Mouse (Mus musculus): Measurements from ENCODE around the gene Pdxdc1.
"Not testable (repeated sequence)": the region's sequence is repeated elsewhere in the genome, so short reads cannot be mapped to it uniquely, and the experiment has no call there.

Pdxdc1 gene

DNA sequence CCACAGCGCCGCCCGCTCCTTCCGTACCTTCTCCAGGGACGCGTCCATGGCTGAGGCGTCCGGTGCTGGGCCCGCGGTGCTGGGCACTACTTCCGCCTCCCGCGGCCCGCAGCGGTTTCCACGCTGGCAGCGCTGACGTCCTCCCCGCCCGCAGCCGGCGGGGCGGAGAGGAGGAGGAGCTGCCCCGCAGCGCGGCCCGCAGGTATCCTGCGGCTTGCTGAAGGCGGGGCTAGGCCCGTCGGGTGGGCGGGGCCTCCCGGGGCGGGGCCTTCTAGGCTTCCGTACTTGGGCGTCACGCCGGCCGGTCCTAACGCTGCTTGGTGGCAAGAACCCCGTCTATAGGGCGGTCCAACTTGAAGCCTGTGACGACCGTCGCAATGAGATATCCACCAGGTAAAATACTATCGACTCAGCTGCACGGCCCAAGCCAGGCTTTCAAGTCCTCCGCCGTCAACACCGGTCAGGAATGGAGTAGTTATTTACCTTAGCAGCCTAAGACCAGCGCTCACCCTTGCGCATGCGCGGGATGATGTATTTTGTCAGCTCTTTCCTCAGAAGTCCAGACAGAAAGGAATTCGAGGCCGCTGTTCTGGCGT is at the start of gene Pdxdc1, which contains the start of gene Mpv17l:
Gene Pdxdc1 (minus strand): TSS at position 244 of the 596 bp plus-strand sequence.
Gene Mpv17l (plus strand): TSS at position 274 of the 596 bp plus-strand sequence.
- DNase-seq (ENCODE audit: low spot score), result peak; percentile 96

DNA sequence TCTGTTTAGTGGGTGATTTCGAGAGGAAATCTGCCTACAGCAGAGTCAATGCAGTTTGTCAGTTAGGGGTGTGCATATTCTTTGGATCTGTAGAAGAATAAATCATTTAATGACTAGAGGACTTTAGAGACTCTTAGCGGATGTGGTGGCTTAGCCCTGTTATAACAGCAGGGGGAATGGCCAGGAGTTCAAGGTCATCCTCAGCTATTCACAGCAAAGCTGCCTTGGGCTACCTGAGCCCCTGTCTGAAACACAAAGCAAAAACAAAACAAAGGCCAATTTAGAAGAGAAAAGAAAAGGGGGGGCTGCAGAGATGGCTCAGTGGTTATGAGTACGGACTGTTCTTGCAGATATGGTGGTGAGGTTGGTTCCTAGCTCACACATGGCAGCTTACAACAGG is 48.3 kb upstream of the Pdxdc1 start:
- DNase-seq (ENCODE audit: low spot score), result no peak

DNA sequence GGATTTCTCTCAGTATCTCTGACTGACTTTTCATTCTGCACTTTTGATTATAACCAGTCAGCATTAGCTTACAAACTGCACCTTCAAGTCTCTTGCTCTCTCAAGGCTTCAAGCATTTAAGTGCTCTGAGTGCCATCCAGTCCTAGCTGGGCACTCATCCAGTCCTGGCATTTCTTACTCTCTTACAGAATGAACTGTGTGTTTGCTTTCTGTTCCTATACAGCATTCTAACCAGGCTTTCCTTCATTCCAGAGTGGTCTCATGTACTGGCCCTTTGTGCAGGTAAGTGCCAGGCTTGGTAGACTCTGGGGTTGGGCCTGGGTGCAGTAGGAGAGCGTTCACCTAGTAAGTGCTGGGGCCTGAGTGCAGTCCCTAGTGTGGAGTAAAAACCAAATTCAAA is 43.4 kb upstream of the Pdxdc1 start:
- no peak for DNase-seq (ENCODE audit: low spot score)

DNA sequence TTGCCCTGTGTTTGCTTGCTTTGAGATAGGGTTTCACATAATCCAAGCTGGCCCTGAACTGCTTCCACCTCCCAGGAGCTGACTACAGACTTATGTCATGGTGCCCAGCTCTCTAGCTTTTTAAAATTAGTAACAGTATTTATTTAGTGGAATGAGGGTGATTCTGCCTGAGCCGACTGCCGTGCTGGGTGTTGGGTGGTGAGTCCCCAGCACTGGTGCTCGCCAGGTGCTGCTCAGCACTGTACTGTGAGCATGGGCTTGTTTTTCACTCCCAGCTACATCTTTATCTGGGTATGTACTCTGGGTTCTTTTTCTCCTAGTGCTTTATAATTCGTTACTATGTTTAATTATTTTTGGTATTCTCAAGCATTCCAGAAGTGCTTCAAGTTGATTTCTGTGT is 42.2 kb upstream of the Pdxdc1 start:
- no peak for DNase-seq (ENCODE audit: low spot score)

DNA sequence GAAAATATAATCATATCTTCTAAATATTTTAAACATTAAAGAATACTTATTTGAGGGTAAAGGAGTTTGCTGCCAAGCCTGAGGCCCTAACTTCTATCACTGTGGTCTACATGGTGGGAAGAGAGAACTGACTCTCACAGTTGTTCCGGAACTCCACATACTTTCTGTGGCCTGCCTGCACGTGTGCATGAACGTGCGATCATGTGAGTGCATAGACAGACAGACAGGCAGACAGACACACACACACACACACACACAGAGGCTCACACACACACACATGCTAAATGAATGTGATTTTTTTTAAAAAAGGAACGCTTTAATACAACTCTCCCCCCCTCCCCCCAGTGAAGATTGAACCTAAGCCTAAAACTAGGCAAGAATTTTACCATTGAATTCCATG is 41.8 kb upstream of the Pdxdc1 start:
- no peak for DNase-seq (ENCODE audit: low spot score)

DNA sequence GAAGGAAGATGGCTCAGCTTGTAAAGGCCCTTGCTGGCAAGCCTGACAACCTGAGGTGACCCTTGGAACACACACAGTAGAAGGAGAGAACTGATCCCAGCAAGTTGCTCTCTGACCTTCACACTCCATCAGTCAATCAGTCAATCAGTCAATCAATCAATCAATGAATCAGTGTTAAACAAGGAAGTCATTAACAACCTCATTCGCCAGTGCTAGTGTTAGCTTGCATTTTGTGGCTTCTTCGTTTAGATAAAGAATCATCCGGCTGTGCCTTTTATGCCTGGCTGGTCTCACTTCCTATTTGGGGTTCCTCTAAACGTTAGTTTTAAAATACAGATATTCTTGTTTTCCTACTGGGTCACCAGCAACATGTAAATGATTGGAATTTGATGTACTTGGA is 41.2 kb upstream of the Pdxdc1 start:
- no peak for DNase-seq (ENCODE audit: low spot score)

DNA sequence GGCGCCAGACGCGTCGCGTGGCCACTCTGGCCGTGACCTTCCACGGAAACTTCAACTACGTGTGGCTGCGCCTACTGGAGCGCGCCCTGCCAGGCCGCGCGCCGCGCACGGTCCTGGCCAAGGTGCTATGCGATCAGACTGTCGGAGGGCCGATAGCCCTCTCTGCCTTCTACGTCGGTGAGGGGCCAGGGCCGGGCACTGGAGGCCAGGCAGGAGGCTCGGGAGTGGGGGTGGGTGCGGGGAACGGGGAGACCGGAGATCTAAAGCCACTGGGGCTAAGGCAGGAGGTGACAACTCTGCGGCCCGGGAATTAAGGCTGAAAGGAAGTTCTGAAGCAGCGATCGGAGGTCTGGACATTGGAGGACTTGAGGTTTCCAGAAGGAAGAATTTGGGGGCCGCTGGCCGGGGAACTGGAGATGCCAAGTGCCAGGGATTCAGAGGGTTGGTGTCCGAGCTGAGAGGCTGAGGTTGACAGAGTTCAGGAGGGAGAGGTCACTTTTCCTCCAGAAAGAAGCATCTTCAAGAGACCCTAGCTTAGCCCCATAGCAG is 38.0 kb upstream of the Pdxdc1 start:
- no peak for DNase-seq (ENCODE audit: low spot score)

DNA sequence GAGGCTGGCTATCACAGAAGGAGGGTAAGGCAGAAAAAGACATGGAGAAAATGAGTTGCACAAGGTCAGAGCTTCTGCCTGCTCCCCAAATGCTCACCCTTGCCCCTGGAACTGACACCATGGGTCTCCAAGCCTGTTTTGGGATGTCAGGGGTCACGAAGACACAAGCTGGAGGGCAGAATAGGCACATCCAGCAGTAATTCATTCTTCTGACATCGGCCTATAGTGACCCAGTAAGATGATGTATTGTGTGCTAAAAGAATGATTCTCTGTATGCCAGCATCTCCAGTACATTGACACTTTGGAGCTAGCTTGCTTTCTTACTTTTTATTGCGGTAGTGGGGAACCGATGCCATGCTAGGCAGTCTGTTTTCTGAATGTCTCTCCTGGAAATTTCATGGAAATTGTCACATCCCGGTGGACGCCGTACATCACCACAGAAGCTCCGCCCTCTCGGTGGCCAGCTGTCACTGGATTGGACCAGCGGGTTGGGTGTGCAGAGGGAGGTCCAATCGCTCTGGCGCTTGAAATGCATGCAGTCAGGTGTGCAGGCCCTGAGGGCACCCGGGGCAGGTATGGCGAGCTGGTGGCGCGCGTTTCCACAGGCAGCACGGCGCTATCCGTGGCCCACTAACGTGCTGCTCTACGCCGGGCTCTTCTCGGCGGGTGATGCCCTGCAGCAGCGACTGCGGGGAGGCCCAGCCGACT is 37.4 kb upstream of the Pdxdc1 start:
- peak; percentile 25 for DNase-seq (ENCODE audit: low spot score)

DNA sequence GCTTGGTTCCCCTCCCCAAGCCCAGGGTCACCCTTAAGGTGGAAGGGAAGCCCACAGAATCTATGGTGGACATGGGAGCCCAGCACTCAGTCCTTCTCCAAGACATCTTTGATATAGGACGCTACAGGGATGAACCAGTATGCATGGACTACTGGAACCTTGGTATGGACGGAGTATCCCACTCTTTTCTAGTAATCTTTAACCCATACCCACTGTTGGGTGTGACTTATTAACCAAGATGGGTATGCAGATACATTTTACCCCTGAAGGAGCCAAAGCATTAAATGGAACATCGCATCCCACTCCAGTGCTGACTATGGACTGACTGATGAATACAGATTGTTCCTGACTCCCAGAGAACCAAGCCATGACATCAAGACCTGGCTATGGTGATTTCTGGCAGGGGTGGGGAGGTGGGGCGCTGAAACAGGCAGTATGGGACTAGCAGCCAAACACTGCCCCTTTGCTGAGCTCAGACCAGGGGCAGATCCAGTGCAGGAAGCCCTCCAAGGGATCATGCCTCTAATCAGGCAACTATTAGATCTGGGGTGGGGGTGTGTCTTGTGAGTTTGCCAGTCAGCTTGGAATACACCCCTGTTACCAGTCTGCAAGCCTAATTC is 24.6 kb upstream of the Pdxdc1 start:
- DNase-seq (ENCODE audit: low spot score), result no peak

DNA sequence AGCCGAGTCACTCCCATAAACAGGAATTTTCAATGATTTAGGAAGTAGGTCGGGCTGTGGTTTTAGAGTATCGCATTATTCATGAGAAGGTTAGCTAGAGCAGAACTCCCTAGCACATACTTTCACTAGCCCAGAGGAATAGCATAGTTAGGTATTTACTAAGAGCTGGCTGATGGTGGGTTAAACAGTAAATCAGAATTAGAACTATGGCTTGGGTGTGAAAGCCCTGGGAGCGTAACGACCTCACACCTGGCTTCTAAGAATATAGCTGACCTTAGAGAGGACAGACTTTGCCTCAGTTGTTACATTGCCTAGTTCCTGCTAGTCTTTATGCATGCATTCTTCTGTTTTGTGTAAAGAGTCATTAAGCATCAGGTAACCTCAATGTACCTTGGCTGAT is 20.0 kb upstream of the Pdxdc1 start:
- not testable (repeated sequence) for DNase-seq (ENCODE audit: low spot score)

DNA sequence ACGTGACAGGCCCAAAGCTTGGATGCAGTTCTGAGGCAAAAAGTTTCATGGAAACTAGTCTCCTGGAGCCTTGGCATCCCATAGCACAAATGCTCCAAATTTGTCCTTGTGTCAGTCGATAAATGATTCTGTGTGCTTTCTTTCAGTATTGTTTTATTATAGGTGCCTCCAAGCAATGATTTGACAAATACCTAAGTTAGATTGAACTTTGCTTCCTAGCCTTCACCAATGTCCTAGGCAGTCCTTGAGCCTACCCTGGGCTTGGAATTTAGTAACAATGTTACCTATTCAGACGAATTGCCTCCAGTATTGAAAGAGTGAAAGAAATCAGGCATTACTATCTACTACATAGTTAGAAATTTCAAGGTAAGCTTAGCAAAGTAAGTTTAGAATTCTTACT is 19.6 kb upstream of the Pdxdc1 start:
- not testable (repeated sequence) for DNase-seq (ENCODE audit: low spot score)

DNA sequence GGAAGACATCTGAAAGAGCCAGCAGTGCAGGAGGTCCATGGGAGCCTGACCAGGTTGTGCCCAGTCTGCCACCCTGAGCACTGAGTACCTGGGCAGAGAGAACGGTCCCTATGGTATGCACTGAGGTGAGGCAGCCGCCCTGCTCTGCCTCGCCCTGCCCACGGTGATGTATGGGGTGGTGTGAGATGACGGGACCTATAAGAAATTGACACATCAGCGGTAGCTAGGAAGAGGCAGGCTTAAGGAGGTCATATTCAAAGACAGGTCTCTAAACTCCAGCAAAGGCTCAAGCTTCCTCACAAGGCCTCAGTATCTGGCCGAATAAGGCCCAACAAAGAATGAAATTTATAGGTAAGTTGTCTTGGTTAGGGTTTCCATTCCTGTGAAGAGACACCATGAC is 18.9 kb upstream of the Pdxdc1 start:
- DNase-seq (ENCODE audit: low spot score), result no peak

DNA sequence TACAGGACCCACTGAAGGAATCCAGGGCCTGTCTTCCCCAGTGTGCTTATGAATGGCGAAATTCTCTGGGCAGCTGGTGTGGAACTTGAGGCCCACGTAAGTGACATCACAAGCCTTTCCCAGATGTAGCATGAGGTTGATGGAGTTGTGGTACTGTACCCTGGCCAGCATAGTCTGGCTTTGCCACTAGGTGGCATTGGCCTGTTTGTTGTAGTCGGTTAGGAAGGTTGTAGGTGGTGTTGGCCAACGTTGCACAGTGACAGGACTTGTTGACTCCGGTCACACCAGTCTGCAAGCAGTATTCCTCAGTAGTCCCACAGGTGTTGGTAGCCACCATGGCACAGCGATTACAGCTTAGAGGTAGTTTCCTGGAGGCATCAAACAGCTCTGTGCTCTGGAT is 18.1 kb upstream of the Pdxdc1 start:
- no peak for DNase-seq (ENCODE audit: low spot score)

DNA sequence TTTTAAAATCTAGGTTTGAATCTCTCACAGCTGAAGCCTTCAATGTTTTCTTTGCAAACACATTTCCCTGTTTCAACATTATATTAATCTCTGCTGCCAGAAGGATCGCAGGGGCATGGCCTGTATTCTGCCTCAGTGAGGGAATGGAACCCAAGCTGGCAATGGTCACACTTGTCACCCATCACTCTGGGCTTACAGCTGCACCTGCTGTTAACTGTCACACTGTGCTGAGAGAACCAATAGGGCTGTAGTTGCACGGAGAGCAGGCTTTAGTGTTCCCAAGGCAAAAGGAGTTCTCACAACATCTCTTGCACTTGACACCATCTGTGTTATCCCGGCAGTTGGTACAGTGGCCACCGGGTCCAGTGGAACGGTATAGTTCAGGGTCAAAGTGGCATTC is 17.2 kb upstream of the Pdxdc1 start:
- no peak for DNase-seq (ENCODE audit: low spot score)

DNA sequence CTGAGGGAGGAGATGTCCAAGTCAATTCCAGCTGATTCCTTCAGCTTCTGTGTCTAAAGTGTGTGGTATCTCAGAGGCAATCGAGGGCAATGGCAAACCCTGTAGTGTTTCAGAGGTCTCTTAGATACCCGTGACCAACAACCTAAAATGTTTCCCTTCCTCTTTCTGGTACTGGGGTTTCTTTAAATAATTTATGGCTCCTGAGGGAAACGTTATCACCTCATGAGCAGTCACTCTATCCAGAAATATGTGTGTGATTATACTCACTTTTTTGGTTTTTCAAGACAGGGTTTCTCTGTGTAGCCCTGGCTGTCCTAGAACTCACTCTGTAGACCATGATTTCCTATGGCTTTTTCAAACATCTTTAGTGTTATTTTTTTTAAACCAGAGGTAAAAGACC is 4.4 kb upstream of the Pdxdc1 start:
- no peak for DNase-seq (ENCODE audit: low spot score)

DNA sequence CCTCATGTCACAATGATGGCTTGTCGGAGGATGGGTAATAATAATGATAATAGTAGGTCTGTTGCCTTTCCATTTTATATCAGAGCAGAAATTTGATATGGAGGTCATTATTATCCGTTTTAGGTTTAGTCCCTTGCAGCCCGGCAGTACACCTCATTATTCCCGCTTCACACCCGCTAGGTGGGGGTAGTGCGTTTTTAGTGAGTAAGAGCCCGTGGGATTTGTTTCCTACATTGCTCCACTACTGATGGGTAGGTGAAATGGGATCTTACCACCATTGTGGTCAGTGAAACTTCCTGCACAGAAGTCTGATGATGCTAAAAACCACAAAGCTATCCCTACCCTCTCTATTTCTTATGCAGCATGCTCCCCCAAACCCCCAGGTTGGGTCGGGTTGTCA is 557 bp upstream of the Pdxdc1 start:
- DNase-seq (ENCODE audit: low spot score), result peak; percentile 48

DNA sequence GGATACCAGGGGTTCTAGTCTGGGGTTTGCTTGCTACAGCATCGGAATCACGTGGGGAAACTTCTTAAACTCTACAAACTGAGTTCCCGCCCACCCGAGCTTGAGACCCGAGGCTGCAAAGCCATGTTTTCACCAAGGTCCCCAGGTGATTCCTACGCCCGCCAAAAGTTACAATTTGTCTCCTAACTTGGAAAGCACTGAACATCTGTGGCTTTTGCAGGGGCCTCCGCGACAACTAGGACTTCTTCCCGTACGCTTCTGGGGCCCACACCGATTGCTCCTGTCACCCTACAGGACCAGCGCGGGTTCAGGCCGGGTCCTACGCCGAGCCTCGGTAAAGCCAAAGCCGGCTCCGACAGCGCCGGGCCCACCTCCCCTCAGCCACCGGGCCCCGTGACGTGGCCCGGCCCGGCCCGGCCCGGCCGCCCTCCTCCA is 517 bp downstream of the Pdxdc1 start:
- DNase-seq (ENCODE audit: low spot score), result no peak

DNA sequence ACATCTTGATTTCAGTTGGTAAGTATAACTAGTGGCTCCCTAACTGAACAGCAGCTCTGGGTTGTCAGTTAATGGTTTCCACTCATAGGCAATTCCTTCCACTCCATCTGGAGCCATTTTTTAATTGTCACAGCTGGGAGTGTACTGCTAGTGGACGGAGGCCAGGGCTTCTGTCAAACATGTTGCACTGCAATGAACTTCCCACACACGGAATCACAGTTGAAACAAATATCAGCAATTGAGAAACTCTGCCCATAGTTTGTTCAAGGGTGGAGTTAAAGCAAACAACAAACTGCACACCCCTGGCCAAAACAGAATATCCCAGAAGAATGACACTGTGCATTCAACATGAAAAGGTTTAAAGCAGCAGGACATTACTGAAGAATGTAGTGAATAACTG is 4.0 kb downstream of the Pdxdc1 start:
- peak; percentile 18 for DNase-seq (ENCODE audit: low spot score)

DNA sequence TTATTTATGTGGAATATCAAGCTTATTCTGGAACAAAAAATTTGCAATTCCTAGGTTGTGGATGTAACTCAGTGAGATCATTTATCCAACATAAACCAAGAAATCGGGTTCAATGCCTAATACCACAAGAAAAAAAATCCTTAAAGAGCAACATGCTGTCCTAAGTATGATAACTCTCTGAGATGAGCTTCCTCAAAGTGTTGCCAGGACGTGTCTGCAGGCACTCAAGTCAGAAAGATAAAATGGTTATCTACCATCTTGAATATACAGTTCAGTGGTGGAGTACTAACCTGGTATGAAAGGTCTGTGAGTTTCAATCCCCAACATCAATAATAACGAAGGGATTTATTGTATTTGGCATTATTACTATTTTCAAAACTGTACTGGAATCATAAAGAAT is 6.6 kb downstream of the Pdxdc1 start:
- DNase-seq (ENCODE audit: low spot score), result no peak

DNA sequence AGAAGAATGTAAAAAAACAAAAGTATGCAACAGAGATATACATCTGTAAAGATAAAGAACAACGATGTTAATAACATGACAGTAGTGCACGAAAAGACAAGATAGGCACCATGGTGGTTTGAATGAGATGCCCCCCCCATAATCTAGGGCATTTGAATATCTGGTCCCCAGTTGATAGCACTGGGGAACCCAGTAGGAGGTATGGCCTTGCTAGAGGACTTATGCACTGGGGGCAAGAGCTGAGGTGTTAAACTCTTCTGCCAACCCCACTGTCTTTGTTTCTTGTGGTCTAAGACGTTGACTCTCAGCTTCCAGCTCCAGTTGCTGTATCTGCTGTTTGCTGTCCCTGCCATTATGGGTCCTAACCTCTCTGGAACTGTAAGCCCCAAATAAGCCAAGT is 7.2 kb downstream of the Pdxdc1 start:
- no peak for DNase-seq (ENCODE audit: low spot score)

DNA sequence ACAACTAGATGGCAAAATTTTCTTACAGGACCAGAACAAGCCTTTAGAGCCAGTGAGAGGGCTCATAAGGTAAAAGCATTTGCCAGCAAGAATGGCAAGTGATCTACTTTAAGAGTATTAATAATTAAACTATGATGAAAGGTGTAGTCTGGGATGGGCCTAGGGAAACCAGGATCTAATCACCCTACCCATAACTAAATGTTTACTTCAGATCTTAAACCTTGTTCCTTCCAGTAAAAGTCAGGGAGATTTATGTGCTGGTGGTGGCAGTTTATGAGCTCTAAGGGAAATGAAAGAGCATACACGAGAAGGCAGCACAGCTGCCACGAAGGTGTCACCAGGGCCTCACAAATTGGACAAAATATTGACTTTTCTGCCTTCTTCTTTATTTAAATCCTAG is 8.8 kb downstream of the Pdxdc1 start:
- no peak for DNase-seq (ENCODE audit: low spot score)

DNA sequence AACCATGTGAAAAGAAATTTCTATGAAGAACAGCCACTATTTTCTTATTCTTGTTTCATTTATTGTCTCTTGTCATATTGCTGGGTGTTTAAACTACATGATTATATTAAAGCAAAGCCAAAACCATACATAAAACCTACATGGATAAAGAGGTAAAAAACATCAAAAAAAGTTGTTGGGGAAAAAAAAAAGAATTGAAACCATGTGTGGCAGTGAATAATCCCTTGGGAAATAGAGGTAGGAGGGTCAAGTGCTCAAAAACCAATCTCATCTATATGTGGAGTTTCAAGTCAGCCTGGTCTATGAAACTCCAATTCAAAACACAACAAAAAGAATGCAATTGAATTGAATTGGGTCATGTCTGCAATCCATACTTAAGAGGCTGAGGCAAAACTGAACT is 10.1 kb downstream of the Pdxdc1 start:
- no peak for DNase-seq (ENCODE audit: low spot score)

DNA sequence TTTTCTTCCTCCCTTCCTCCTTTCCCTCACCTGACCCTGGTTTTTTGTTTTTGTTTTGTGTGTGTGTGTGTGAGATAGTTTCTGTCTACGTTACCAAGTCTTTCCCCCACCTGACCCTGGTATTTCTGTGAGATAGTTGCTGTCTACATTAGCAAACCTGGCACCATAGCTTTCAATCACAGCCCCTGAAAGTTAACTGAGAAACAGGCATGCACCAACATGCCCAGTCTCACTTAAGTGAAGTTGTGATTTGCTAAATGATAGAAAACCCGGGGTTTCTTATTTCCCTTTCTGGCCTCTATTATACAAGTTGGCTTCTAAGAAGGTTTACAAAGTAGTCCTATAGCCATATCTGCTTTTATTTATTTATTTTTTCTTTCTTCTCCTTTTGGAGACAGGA is 12.5 kb downstream of the Pdxdc1 start:
- DNase-seq (ENCODE audit: low spot score), result no peak
